Mouse (Mus musculus) T-helper 1 cell (primary cell): Measurements from ENCODE around the gene Myo1e.
"Not testable (repeated sequence)": the region's sequence is repeated elsewhere in the genome, so short reads cannot be mapped to it uniquely, and the experiment has no call there.

Experiments
- in situ Hi-C: fragments of 300-600 bp; cut with MboI, MseI; formaldehyde crosslinking; loops from one replicate; pipeline ENCODE4 v1.15.1; 2025; ENCODE audit warnings: high pct_unique_total_duplicates

Gene Myo1e

GRCm38 (mm10) chr9:70251441-70251985 lies 44.4 kb downstream of the Myo1e start:
- in situ Hi-C loops, result no loop called here

DNA sequence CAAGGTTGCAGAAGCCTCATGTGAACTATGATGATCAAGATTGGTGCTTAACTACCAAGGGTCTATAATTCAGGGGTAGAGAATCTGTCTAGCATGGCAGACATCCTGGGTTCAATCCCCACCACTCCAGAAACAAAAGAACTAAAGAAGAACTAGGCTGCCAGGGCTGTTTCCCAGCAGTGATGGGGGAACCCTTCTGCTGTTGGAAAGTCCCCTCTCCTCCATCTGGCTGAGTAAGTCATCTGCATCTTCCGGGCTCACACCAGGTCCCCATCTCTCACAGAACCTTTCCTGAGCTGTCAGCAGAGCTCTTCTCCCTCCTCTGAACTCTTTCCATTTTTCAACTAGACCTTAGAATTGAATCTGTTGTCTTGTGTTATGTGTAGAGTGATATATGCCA lies 45.9 kb downstream of the Myo1e start:
- in situ Hi-C loops, result no loop called here

DNA sequence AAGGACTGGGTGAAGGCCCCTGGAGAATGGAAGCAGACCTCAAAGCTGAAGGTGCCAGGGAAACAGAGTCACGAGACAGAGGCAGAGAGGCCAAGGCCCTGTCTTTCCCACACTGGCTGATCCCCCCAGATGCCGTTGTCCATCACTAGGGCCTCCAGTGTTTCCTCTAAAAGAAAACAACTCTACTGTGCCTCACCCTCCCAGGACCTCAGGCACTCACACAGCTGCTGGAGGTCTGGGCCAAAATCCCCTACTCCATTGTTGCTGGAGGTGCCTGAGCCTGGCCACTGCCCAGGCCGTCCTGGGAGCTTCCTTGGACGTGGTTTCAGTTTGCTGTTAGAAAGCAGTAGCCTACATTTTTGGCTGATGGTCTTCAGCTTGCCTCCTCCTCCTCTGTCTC lies 47.9 kb downstream of the Myo1e start:
- in situ Hi-C loops, result no loop called here

GRCm38 (mm10) chr9:70256027-70256426 lies 48.9 kb downstream of the Myo1e start:
- in situ Hi-C loops, result not testable (repeated sequence)

DNA sequence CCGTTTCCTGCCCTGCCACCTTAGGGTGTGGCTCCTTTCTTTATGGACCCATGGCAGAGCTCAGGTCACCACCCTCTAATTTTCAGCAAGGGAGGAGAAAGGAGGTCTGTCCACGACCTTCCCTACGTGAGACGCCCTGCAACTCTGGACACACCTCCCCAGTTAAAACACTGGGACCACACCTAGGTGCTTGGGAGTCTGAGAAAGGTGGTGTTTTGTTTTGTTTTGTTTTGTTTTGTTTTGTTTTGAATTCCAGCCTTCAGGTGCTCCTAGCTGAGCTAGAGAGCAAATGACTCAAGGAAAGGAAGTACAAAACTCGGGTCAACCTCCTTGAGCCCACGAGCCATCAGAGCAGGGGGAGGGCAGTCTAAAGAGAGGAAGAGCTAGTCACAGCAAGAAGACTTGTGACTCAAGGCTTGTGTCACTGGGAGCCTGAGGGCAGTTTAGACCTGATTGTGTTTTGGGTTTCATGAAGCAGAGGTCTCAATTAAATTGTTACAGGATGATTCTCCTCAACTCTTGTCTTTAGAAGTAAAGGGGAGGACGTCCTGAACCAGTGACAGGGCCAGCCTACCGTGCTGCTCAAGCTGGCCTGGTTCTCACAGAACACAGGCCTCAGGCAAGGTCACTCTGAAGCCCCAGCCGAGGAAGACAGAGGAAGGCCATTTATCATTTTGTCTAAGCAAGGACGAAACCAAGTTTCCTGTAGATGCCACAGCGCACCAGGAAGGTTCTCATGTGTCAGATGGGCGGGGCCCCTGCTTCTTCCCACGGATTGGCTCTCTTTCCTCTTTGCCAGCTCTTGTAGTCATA lies 50.3 kb downstream of the Myo1e start:
- in situ Hi-C loops, result no loop called here

DNA sequence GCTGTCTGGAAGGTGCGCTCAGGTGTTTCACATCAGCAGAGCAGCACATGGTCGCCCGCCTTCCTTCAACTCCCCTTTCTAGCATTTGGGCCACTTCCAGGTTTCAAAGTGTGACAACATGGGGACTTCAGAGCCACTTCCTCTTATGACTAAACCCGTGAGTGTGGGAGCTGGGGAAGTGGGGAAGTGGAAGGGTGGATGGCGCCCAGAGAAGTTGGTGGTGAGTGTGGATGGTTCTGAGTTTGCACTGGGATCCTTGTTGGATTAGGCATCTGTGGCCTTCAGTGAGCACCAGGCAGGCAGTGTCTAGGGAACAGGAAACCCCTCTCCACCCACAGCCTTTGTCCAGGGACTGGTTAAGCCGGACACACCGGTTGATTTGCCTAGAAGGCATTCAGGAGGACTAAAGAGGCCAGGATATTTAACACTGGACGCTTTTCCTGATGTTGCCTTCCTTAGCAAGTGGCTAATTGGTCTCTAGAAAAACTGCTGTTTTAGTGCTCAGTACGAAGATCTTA lies 53.2 kb downstream of the Myo1e start:
- in situ Hi-C loops, result loop anchor here (10.0 kb wide), 1 partner anchor 494 kb away; no protein-coding TSS in a partner anchor

DNA sequence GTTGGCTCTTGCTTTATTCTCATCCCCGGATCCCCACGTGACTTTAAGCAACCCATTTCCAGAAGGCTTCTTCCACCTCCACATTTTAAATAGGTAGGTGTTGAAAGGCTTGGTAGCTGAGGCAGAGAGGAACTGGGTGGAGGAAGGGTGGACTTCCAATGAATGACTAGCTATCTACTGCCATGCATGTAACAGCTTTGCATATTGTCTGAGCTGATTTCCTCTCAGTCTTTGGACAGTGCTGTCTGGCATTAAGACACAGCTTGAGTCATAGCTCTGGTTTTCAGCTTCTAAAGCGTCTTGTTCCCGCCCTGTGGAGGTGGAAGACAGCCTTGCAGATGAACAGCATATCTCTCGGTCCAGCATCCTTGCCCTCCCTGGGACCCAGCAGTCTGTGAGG lies 54.5 kb downstream of the Myo1e start:
- in situ Hi-C loops, result loop anchor here (10.0 kb wide), 1 partner anchor 493 kb away; no protein-coding TSS in a partner anchor

- in situ Hi-C loops, result loop anchor here (10.0 kb wide), 1 partner anchor 492 kb away; no protein-coding TSS in a partner anchor
Observed at GRCm38 (mm10) chr9:70263134-70263533, 56.0 kb downstream of the Myo1e start.

GRCm38 (mm10) chr9:70263735-70264134 lies 56.6 kb downstream of the Myo1e start:
- in situ Hi-C loops, result loop anchor here (10.0 kb wide), 1 partner anchor 491 kb away; no protein-coding TSS in a partner anchor

- in situ Hi-C loops, result loop anchor here (10.0 kb wide), 1 partner anchor 489 kb away; no protein-coding TSS in a partner anchor
Observed at GRCm38 (mm10) chr9:70265513-70265912, 58.4 kb downstream of the Myo1e start.

DNA sequence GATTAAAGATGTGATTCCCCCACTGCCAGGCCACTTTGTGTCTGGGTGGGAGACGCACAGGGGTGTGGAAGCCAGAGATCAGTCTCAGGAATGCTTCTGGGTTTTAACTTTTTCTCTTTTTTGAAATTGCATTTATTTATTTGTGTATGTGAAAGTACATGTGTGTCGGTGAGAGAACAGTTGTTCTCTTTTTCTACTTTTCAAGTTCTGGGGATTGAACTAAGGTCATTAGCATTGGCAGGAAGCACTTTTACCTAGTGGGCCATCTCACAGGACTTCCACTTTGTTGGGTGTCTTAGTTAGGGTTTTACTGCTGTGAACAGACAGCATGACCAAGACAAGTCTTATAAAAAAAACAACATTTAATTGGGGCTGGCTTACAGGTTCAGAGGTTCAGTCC lies 59.0 kb downstream of the Myo1e start:
- in situ Hi-C loops, result loop anchor here (10.0 kb wide), 1 partner anchor 489 kb away; no protein-coding TSS in a partner anchor

GRCm38 (mm10) chr9:70267108-70267507 lies 60.0 kb downstream of the Myo1e start:
- in situ Hi-C loops, result loop anchor here (10.0 kb wide), 1 partner anchor 488 kb away; no protein-coding TSS in a partner anchor

DNA sequence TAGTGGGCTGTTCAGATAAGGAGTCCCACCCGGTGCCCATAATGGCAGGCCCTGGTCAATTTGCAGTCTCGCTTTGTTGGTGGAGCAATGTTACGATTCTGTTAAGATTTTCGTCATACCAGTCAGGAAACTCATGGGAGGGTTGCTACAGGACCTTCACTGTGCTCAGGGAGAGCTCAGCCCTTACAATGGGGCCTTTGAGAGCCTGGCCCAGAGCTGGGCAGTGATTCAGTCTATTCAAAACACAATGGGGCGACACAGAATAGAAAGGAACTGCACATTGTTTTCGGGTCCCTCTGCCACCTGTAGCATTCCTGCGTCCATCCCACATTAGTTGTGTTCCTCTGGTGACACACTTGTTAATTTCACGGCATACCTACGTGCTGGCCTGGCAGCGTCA lies 62.2 kb downstream of the Myo1e start:
- in situ Hi-C loops, result loop anchor here (10.0 kb wide), 1 partner anchor 485 kb away; no protein-coding TSS in a partner anchor

DNA sequence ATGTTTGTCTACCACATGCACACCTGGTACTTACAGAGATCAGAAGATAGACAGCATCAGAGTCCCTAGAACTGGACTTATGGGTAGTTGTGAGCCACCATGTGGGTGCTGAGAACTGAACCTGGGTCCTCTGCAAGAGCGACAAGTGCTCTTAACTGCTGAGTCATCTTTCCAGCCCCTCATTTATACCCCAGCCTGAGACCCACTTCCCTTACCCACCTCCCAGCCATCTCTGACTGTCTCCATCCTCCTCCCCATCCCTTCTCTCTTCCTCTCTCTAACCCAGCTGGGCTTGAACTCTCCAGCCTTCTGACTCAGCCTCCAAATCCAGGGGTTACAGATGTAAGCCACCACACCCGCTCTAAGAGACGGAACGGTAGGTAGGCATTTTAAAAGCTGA lies 63.3 kb downstream of the Myo1e start:
- in situ Hi-C loops, result no loop called here

DNA sequence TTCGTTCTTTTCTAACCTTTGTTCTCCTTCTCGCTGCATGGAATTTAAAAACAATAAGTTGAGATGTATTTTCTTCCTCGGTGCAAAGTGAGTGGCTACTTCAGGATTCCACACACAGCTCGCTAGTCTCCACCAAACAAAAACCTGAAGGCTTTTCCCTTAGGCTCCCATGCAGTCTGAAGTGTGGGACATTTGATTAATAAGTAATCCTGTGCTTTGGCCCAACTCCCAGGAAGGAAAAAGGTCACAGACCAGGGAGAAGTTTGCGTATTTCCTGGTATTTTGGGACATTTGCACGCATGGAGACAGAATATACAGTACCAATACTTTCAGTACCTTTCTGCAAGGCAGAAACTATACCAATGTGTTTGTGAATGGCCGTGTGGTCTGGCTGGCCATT lies 64.0 kb downstream of the Myo1e start:
- in situ Hi-C loops, result no loop called here

GRCm38 (mm10) chr9:70271631-70272030 lies 64.5 kb downstream of the Myo1e start:
- in situ Hi-C loops, result no loop called here

GRCm38 (mm10) chr9:70274071-70274470 lies 66.9 kb downstream of the Myo1e start:
- in situ Hi-C loops, result no loop called here

DNA sequence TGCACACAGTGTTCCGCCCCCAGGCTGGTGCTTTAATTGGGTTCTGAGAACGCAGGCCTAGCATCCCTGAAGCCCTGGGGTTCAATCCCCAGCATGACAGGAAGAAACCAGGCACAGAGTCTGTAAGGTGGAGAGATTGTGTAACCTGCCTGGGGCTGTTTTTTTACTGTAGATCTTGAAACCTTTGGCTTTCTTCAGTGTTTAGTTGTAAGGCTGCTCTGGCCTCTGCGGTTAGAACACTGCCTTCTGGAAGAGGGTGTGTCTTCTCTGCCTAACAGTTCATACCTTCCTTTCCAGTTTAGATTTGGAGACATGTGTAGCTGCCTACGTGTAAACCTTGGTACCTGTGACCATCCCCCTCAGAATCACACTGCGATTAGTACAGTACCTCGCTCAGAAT lies 67.3 kb downstream of the Myo1e start:
- in situ Hi-C loops, result no loop called here

- in situ Hi-C loops, result no loop called here
Observed at GRCm38 (mm10) chr9:70274887-70275555, 67.9 kb downstream of the Myo1e start.

GRCm38 (mm10) chr9:70277076-70277475 lies 69.9 kb downstream of the Myo1e start:
- in situ Hi-C loops, result no loop called here

DNA sequence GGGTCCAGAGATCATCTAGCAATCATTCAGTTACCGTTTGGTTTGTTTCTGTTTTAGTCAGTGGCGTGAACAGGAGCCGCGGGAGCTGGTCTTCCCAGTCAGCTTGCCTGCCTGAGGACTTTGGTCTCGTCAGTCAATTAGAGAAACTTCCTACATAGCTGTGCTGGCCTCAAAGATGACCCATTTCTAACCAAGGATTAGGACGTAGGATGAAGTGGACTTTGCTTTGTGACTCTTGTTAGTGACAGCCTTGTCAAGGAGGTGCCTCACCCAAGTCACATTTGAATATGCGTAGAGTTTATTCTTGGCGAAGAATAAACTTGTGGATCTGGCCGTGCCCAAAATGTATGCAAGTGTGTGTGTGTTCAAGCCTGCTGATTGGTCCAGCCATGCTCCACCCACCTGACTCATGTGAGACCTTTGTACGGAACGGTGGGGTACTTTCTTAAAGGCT lies 70.4 kb downstream of the Myo1e start:
- in situ Hi-C loops, result no loop called here

DNA sequence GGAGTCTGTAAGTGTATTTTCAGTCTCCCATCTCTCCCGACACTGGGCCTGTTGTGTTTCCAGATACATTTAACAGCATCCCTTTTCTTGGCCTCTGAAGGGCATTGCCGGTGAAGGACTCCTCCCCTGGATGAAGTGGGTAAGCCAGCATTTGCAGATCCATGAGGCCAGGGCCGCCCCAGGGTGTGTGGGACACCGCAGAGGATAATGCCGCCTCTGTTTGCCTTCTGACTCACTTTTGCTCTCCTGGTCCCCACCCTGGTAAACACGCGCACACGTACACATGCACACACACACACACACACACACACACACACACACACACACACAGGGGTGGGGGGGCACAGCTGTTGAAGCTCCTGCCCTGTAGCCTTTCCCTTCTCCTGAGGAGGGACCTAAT lies 74.3 kb downstream of the Myo1e start:
- in situ Hi-C loops, result no loop called here
